Mouse (Mus musculus): ENCODE data around the gene Olfr1229. TPM values are rescaled to one million over a fixed set of nuclear protein-coding genes. Genes with fewer than 3 reads are reported as not detected.

Olfr1229 gene
- not detected for total RNA-seq (2021)
- long read RNA-seq, experiment 1 = 0 reads
- long read RNA-seq, experiment 2 = 0 reads

DNA sequence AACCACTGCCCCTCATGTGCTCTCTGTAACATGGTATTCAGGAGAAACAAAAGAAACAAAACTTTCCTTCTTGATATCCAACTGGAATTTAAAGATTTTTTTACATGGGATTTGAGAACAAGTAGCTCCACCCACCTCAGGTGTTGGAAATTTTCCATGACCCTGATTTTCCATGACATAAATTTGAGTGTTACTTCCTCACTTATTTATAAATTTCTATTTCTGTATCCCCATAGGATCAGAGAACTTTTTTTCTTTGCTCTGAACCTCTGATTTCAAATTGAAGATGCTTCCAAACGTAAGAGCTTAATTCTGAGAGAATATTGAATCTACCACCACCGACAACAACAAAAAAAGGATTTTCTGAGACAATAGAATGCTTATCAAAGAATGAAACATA is at the start of gene Olfr1229:
Gene Olfr1229 (minus strand): TSS at position 101 of the 400 bp plus-strand sequence.
- no peak for DNase-seq

DNA sequence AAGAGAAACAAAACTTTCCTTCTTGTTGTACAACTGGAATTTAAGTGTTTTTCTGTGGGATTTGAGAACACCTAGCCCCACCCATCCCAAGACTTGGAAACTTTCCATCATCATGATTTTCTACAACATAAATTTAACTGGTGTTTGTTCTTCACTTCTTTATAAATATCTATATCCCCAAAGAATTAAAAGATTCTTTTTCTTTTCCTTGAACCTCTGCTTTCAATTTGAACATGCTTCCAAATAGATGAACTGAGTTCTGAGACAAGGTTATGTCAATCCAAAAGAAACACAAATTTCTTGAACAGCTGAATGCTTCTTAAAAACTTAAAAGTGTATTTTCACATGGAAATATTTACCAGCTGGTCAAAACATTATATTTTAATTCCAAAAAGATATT is 41.8 kb upstream of the Olfr1229 start, which contains the start of gene Olfr1232:
Gene Olfr1232 (minus strand): TSS at position 101 of the 400 bp plus-strand sequence.
- DNase-seq = no peak

DNA sequence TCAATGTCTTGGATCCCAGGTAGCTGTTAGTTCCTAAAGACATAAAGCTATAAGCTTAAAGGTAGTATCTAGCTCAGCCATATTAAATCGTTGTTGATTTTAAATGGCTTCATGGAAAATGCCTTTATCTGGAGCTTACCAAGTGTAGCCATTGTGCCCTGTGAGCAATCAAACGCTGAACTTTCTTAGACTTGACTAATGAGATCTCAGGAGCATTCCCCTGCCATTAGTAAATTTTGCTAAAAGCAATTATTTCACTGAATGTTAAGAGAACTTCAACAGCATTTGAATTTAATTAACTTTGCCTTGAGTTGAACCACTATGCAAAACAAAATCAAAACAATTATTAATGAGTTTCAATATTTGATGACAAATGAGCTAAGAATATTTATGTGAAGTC is 19.2 kb upstream of the Olfr1229 start, which contains the start of gene Olfr1231:
Gene Olfr1231 (minus strand): TSS at position 101 of the 400 bp plus-strand sequence.
- no peak for DNase-seq

DNA sequence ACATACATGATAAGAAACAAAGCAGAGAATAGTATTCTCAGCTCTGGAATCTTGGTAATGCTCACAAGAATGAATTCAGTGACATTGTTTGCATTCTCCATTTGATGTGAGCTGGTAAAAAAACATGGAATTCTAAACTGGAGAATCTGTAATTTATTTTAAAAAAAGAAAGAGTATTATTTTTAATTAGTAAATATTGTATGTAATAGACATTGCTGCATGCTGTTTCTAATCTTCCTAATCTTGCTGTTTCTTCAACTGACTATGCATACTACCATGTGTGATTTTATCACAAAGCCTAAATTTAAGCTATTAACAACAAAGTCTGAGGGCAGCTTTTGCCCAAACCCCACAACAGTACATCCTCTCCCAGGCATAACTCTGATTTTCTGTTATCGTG is 9.4 kb upstream of the Olfr1229 start, which contains the start of gene Olfr1230:
Gene Olfr1230 (minus strand): TSS at position 101 of the 400 bp plus-strand sequence.
- no peak for DNase-seq

DNA sequence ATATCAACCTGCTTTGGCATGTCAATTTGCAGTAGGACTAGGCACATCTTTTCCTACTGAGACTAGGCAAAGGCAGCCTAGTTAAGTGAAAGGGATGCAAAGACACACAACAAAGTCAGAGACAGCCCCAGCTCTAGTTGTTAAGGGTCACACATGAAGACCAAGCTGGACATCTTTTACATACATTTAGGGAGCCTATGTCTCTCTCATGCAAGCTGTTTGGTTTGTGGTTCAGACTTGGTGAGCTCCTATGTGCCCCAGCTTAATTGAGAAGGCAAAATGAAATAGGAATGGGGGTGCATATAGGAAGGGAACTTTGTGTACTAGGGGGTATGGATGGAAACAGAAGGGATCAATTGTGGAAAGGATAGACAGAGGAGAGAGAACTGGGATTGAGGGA is 33.9 kb downstream of the Olfr1229 start, which contains the start of gene Olfr1228:
Gene Olfr1228 (minus strand): TSS at position 101 of the 400 bp plus-strand sequence.
- no peak for DNase-seq

Other genes with a start within 250 kb of the Olfr1229 start
- gene Olfr1218, start 226.8 kb downstream of the Olfr1229 start, total RNA-seq (2021) = not detected
- gene Olfr1219, start 204.5 kb downstream of the Olfr1229 start, total RNA-seq (2021) = not detected
- not detected for gene Olfr1220, start 181.2 kb downstream of the Olfr1229 start, total RNA-seq (2021)
- not detected for gene Olfr1221, start 170.7 kb downstream of the Olfr1229 start, total RNA-seq (2021)
- gene Olfr1222, start 155.0 kb downstream of the Olfr1229 start, total RNA-seq (2021) = not detected
- not detected for gene Olfr1223, start 136.5 kb downstream of the Olfr1229 start, total RNA-seq (2021)
- gene Olfr1224-ps1, start 123.9 kb downstream of the Olfr1229 start, total RNA-seq (2021) = not detected
- not detected for gene Olfr1225, start 113.3 kb downstream of the Olfr1229 start, total RNA-seq (2021)
- gene Olfr1226, start 88.0 kb downstream of the Olfr1229 start, total RNA-seq (2021) = not detected
- not detected for gene Olfr1228, start 34.0 kb downstream of the Olfr1229 start, total RNA-seq (2021)
- not detected for gene Olfr1230, start 9.3 kb upstream of the Olfr1229 start, total RNA-seq (2021)
- gene Olfr1231, start 19.1 kb upstream of the Olfr1229 start, total RNA-seq (2021) = not detected
- not detected for gene Olfr1232, start 41.7 kb upstream of the Olfr1229 start, total RNA-seq (2021)
- not detected for gene Olfr1233, start 54.4 kb upstream of the Olfr1229 start, total RNA-seq (2021)
- gene Olfr1234, start 76.9 kb upstream of the Olfr1229 start, total RNA-seq (2021) = not detected
- gene Olfr1238, start 121.7 kb upstream of the Olfr1229 start, total RNA-seq (2021) = not detected
- not detected for gene Olfr1239, start 132.4 kb upstream of the Olfr1229 start, total RNA-seq (2021)
- gene Olfr1240, start 155.0 kb upstream of the Olfr1229 start, total RNA-seq (2021) = not detected
- not detected for gene Olfr1241, start 199.1 kb upstream of the Olfr1229 start, total RNA-seq (2021)
- gene Olfr1242, start 210.3 kb upstream of the Olfr1229 start, total RNA-seq (2021) = not detected
- not detected for gene Olfr1243, start 243.5 kb upstream of the Olfr1229 start, total RNA-seq (2021)